Mouse (Mus musculus) hindbrain, embryonic 11.5 days (tissue): ENCODE data around the gene Chchd5. TPM values are rescaled to one million over a fixed set of nuclear protein-coding genes. Genes with fewer than 3 reads are reported as not detected.

ENCODE experiments used
- ATAC-seq: fragments of 200-750 bp; cut with Nextera tagmentation; 2 replicates; pipeline ENCODE4 v1.8.0; 2017; ENCODE audit warnings: mild to moderate bottlenecking, moderate TSS enrichment, moderate library complexity; ENCODE audit not compliant: low FRiP score
- DNase-seq: peaks from one replicate; pipeline ENCODE4 v3.0.0-alpha.2; 2015; ENCODE audit warnings: low spot score
- H3K27ac ChIP-seq: fragments of 300-500 bp; sonication (generic); 2 replicates; pipeline ENCODE4 v1.5.1; 2014; ENCODE audit warnings: mild to moderate bottlenecking, low read depth, low read length
- H3K27me3 ChIP-seq: fragments of 300-500 bp; sonication (generic); 2 replicates; pipeline ENCODE4 v1.6.1; 2014; ENCODE audit warnings: mild to moderate bottlenecking, low read length, moderate library complexity, mixed read lengths; ENCODE audit not compliant: control insufficient read depth, insufficient read depth
- H3K36me3 ChIP-seq: fragments of 300-500 bp; sonication (generic); 2 replicates; pipeline ENCODE4 v1.6.1; 2014; ENCODE audit warnings: mild to moderate bottlenecking, low read length, moderate library complexity, mixed read lengths; ENCODE audit not compliant: control insufficient read depth, insufficient read depth
- H3K4me1 ChIP-seq: fragments of 300-500 bp; sonication (generic); replicated peaks from 2 replicates; pipeline ENCODE4 v1.6.1; 2014; ENCODE audit warnings: low read length, mixed read lengths; ENCODE audit not compliant: control insufficient read depth, insufficient read depth
- H3K4me2 ChIP-seq: fragments of 300-500 bp; sonication (generic); replicated peaks from 2 replicates; pipeline ENCODE4 v1.6.1; 2014; ENCODE audit warnings: mild to moderate bottlenecking, low read depth, low read length
- H3K4me3 ChIP-seq: fragments of 300-500 bp; sonication (generic); 2 replicates; pipeline ENCODE4 v1.5.1; 2014; ENCODE audit warnings: low read depth, low read length
- H3K9ac ChIP-seq: fragments of 300-500 bp; sonication (generic); 2 replicates; pipeline ENCODE4 v1.6.1; 2014; ENCODE audit warnings: low read depth, low read length
- H3K9me3 ChIP-seq: fragments of 300-500 bp; sonication (generic); 2 replicates; pipeline ENCODE4 v1.6.1; 2016; ENCODE audit warnings: low read length; ENCODE audit not compliant: control insufficient read depth
- WGBS: fragments of 180-500 bp; shearing (Covaris S2); extraction: QIAGEN DNeasy Blood & Tissue Kit; methylation state at CpG from one replicate; pipeline ENCODE4 v1.1.7; 2014; 5-methylcytosine and 5-hydroxymethylcytosine counted together
- polyA plus RNA-seq: library from polyadenylated mRNA; unstranded; fragments of >200 nt; fragmentation: Nextera tagmentation; extraction: Ambion mirVana; gene quantifications from 2 replicates; pipeline ENCODE4 v1.2.1, GENCODE M21; 2014

Chchd5 gene
- polyA plus RNA-seq, 1 experiment from 2014 or later = 27.8 TPM

DNA sequence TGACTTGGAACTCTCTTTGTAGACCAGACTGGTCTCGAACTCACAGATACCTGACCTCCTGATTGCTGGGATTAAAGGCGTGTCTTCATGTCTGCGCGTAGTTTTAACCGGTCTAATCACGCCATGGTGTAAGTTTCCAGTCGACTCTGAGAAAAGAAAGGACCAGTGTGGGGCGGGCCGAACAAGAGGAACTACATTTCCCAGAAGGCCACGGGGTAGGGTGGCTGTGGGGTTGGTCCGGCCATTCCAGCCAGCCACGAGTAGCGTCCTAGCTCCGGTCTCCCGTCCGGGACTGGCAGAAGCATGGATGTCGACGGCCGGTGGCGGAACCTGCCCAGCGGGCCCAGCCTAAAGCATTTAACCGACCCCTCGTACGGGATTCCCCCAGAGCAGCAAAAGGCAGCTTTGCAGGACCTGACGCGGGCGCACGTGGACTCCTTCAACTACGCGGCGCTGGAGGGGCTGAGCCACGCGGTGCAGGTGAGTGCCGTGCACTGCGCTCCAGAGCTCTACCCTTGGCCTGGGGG is 28.7 kb upstream of the Chchd5 start, which contains the start of gene Polr1b:
Gene Polr1b (plus strand): TSS at position 212 of the 527 bp plus-strand sequence.
- peak; percentile 99 for ATAC-seq
- H3K27ac ChIP-seq = no peak within 1 kb of the TSS
- under 1% methylated on average over 35 of the region's 35 CpGs for WGBS
- H3K4me2 ChIP-seq = peak within 1 kb of the TSS; percentile 77
- 0 out of 2 replicates have a peak, but pooled peaks cover 2% of the 10 kb centered on the region for H3K4me1 ChIP-seq
- H3K27me3 ChIP-seq = no peaks in the 10 kb centered on the region
- H3K9me3 ChIP-seq = no peaks in the 10 kb centered on the region
- peak within 1 kb of the TSS; percentile 72 for H3K9ac ChIP-seq
- peaks cover 4% of the 10 kb centered on the region; the same call in 1 of the 2 replicates for H3K36me3 ChIP-seq
- peak; percentile 94 for DNase-seq
- H3K4me3 ChIP-seq = peak within 1 kb of the TSS; percentile 75

DNA sequence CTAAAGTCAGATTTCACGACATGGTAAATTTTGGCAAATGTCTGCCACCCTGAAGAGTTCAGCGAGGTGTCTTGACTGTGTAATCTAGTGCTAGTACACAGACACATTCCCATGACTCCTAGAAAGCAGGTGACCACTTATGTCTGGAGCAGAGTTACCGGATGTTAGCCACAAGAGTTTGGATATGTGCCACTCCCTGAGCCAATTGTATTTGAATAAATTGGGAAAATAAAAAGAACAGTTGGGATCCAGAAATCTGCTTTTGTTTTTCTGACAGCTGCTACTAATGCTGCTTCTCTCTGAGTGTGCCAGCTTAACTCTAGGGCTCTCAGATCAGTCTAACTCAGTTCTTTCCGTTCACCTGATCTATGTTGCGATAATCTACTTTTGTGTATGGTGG is 16.6 kb upstream of the Chchd5 start:
- H3K27me3 ChIP-seq = no peaks in the 10 kb centered on the region
- DNase-seq (no peak), ATAC-seq (no peak)
- no peak overlapping the region for H3K9ac ChIP-seq
- no peak overlapping the region for H3K4me3 ChIP-seq
- 94% methylated on average over 5 of the region's 5 CpGs for WGBS
- no peak overlapping the region for H3K4me2 ChIP-seq
- H3K27ac ChIP-seq = no peak overlapping the region
- no peaks in the 10 kb centered on the region for H3K4me1 ChIP-seq
- no peaks in the 10 kb centered on the region for H3K9me3 ChIP-seq
- H3K36me3 ChIP-seq = peaks cover 12% of the 10 kb centered on the region; the same call in 1 of the 2 replicates

DNA sequence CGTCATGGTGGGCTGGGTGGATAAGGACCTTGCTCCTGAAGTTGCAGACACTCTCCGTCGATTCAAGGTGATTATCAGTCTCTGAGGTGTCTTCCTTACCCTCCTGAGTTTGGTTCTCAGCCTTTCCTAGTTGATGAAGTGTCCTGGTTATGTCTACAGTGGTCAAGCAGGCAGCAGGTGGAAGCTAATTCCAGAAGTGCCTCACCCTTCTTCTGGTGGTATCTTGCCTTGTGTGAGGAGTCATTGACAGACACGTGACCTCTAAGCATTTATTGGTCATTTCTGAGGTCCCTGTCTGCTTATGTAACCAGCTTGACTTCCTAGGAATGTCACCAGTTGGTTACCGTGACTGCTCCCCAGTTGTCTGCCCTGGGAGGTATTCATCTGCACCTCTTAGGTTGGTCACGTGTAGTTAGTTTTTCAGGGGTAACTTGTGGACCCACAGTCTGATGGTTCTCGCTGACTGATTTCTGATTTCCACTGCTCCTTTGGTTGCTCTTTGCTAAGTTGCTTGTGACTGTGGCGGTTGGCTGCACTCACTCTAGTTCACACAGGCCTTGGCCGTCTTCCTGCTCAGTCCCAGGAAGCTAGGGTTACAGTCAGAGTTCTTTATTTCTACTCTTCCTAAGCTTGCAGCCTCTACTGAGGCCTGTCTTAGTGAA is 13.7 kb upstream of the Chchd5 start:
- Histone ChIP-seq H3K4me3 (no peak overlapping the region), H3K4me1 (no peaks in the 10 kb centered on the region), H3K27me3 (no peaks in the 10 kb centered on the region), H3K4me2 (no peak overlapping the region), H3K36me3 (peaks cover 22% of the 10 kb centered on the region; the same call in 1 of the 2 replicates), H3K27ac (no peak overlapping the region), H3K9me3 (no peaks in the 10 kb centered on the region), H3K9ac (no peak overlapping the region)
- no peak for ATAC-seq
- 92% methylated on average over 9 of the region's 9 CpGs for WGBS
- DNase-seq = no peak

- Histone ChIP-seq H3K27me3 (no peaks in the 10 kb centered on the region), H3K9me3 (no peaks in the 10 kb centered on the region), H3K36me3 (peaks cover 22% of the 10 kb centered on the region; the same call in 1 of the 2 replicates), H3K27ac (no peak overlapping the region), H3K4me3 (no peak overlapping the region), H3K4me1 (no peaks in the 10 kb centered on the region), H3K4me2 (no peak overlapping the region), H3K9ac (no peak overlapping the region)
- ATAC-seq (no peak), DNase-seq (no peak)
- WGBS = 93% methylated on average over 1 of the region's 1 CpGs
These were observed 13.1 kb upstream of the Chchd5 start for GRCm38 (mm10) chr2:129116368-129116739.

DNA sequence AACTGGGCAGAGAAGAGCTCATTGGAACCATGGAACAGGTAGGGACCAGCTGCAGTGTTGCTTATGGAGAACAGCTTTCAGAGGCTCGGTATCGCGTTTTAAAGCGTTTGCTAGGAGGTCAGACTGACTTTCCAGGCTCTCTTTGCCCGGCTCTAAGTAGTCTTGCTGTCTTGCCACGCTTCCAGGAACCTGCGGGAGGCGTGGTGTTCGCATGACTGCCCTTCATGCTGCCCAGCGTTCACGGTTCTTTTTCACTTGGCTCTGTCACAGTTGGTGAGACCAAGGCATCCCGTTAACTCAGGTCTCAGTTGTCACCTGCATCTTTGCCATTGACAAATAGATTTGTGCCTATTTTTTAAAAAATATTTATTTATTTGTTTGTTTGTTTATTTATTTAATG is 11.4 kb upstream of the Chchd5 start:
- DNase-seq (no peak), ATAC-seq (no peak)
- Histone ChIP-seq H3K27ac (no peak overlapping the region), H3K4me1 (no peaks in the 10 kb centered on the region), H3K27me3 (no peaks in the 10 kb centered on the region), H3K9me3 (no peaks in the 10 kb centered on the region), H3K9ac (no peak overlapping the region), H3K4me3 (no peak overlapping the region), H3K4me2 (no peak overlapping the region), H3K36me3 (peaks cover 22% of the 10 kb centered on the region; the same call in 1 of the 2 replicates)
- 96% methylated on average over 12 of the region's 12 CpGs for WGBS

DNA sequence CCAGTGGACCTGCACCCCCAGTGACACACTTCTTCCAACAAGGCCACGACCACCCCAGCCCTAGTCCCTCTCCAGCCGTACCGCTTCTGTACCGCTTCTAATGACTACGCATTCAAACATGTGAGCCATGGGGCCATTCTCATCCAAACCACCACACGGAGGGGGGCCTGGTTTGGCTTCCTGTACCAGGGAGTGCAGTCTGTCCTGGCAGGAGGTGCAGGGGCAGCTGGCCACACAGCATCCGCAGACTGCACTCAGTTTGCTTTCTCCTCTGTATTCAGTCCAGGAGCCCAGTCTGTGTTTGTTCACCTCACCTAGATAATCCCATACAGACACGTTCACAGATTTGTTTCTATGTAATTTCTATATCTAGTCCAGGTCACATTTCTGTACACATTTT is 7.5 kb upstream of the Chchd5 start:
- H3K9me3 ChIP-seq = no peaks in the 10 kb centered on the region
- peaks cover 18% of the 10 kb centered on the region; the same call in 1 of the 2 replicates for H3K36me3 ChIP-seq
- 94% methylated on average over 8 of the region's 8 CpGs for WGBS
- no peak overlapping the region for H3K27ac ChIP-seq
- ATAC-seq (no peak), DNase-seq (no peak)
- no peaks in the 10 kb centered on the region for H3K27me3 ChIP-seq
- H3K4me1 ChIP-seq = no peaks in the 10 kb centered on the region
- H3K9ac ChIP-seq = no peak overlapping the region
- H3K4me3 ChIP-seq = no peak overlapping the region
- no peak overlapping the region for H3K4me2 ChIP-seq

- Histone ChIP-seq H3K27me3 (no peaks in the 10 kb centered on the region), H3K9me3 (no peaks in the 10 kb centered on the region), H3K27ac (peak overlapping the region; percentile 72)
These were observed 566 bp downstream of the Chchd5 start for GRCm38 (mm10) chr2:129129987-129130545.

DNA sequence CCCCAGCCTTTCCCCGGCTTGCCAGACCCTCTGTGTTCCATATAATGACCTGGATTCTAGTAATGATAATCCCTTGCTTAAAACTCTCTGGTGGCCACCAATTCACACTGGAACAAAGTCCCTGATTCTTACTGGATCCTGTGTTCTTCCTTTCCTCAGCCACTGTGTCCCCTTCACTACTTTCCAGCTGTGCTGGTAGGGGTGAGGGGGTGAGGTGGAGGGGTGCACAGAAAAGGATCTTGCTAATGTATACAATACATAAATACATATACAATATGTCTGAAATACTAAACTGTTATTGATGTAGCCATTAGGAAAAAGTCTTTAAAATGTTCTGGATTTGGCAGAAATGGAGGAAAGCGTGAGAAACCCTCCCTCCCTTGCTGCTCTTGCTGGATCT is 1.3 kb downstream of the Chchd5 start:
- 0 out of 2 replicates have a peak, but pooled peaks cover 3% of the 10 kb centered on the region for H3K4me1 ChIP-seq
- 0 out of 2 replicates have a peak, but pooled peaks cover 8% of the 10 kb centered on the region for H3K36me3 ChIP-seq
- H3K9me3 ChIP-seq = no peaks in the 10 kb centered on the region
- DNase-seq (no peak), ATAC-seq (no peak)
- WGBS = 94% methylated on average over 2 of the region's 2 CpGs
- H3K27ac ChIP-seq = no peak overlapping the region
- H3K4me3 ChIP-seq = no peak overlapping the region
- no peak overlapping the region for H3K4me2 ChIP-seq
- H3K9ac ChIP-seq = no peak overlapping the region
- no peaks in the 10 kb centered on the region for H3K27me3 ChIP-seq

More at GRCm38 (mm10) chr2:129129987-129130545, 566 bp downstream of the Chchd5 start:
- peak overlapping the region; percentile 74 for H3K4me2 ChIP-seq
- WGBS = 44% methylated on average over 18 of the region's 18 CpGs
- H3K9ac ChIP-seq = peak overlapping the region; percentile 46
- H3K4me3 ChIP-seq = peak overlapping the region; percentile 71
- DNase-seq (no peak), ATAC-seq (peak; percentile 66)
- H3K36me3 ChIP-seq = peaks cover 11% of the 10 kb centered on the region; the same call in 1 of the 2 replicates
- H3K4me1 ChIP-seq = 0 out of 2 replicates have a peak, but pooled peaks cover 3% of the 10 kb centered on the region
